Mouse (Mus musculus): ENCODE results near the gene Lmln. TPM values are rescaled to one million over a fixed set of nuclear protein-coding genes. Genes with fewer than 3 reads are reported as not detected.
"Not testable (repeated sequence)": the region's sequence is repeated elsewhere in the genome, so short reads cannot be mapped to it uniquely, and the experiment has no call there.

The Lmln gene
- 1 to 10 TPM; 1.6 to 2.8 TPM for total RNA-seq (2021)
- long read RNA-seq, experiment 1, partial matches to known transcripts = 0 of 3 reads
- long read RNA-seq, experiment 1, other reads (novel, unspliced or antisense) = 3 of 3 reads
- long read RNA-seq, experiment 2, full-length matches to known transcripts = 1 of 5 reads
- long read RNA-seq, experiment 2, partial matches to known transcripts = 1 of 5 reads
- long read RNA-seq, experiment 2, other reads (novel, unspliced or antisense) = 3 of 5 reads

DNA sequence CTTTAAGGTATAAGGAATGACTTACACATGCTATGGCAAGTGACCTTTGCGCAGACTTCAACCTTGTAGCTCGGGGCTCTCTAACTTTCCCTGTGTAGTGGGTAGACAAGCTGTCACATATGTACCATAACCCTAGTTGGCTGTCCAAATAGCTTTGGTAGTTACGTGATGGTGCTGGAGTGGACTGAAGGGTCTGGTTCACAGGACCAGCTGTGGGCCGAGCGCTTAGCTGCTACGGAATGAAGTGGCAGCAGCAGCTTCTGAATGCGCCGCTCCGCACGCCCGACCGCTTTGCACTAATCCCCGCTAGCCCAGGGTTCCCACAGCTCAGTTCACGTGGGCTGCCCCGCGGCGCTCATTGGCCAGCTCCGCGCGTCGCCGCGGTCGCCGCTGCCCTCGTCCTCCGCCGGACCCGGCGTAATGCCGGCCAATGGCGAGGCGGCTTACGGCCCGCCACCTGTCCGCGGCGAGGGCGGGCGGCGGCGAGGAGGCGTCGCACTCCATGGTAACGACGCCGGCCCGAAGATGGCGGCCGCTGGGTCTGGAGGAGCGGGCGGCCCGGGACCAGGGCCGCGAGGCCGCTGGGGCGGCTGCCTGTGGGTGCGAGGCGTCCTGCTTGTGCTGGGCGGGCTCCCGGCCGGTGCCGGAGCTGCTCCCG is at the start of gene Lmln:
TSS of gene Lmln (plus strand) at position 498 of the 658 bp plus-strand sequence.
- peak; percentile 90 for DNase-seq (ENCODE audit: low spot score)

DNA sequence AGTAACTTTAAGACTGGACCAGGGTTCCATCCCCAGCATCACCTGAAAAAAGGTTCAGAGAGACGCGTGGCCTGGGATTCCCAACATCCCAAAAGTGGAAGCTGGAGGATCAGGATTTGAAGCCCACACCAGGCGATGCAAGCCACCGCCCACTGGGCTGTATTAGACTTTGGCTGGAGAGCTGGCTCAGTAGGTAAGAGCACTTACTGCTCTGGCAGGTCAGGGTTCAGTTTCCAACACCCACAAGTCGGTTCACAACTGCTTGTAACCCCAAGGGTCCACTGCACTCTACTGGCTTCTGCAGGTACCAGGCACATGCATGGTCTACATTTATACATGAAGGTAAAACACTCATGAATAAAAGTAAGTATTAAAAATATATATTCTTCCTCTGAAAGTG is 48.5 kb upstream of the Lmln start:
- DNase-seq (ENCODE audit: low spot score) = no peak

DNA sequence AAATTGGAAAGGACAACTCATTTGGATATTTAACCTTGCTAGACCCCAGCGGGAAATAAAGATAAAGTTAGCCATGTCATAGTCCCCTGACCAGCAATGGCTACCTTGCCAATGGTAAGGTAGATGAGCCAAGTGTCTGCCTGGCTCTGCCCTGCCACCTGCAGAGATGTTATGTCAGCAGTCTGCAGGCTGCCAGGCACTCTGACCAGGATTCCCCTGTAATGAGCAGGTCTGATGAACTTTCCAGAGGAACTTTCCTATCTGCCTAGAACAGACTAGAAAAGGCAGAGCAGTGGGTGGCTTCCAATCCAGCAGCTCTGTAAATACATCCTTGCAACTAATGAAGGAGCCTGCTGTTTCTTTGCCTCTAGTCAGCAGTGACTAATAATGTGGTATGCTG is 47.4 kb upstream of the Lmln start:
- DNase-seq (ENCODE audit: low spot score) = peak; percentile 24

DNA sequence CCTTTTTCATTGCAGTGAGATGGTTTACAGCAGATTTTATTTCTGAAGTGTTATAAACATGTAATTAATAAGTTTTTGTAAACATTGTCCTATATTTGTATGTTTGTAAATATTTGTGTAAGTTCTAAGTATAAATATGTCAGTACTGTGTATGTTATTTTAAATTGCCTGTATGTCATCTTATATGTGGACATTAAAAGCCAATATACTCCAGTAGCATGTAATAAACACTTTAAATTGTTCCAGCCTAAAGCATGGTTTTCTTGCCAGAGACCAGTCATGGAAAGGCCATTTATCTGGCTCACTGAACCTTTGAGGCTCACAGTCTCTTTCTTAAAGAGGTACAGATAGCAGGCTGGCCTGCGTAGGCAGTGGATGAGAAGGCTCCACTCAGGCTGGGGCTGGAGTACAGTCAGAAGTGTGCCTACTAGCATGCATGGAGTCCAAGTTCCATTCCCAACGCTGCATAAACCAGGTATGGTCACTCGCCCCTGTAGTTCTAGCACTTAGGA is 46.9 kb upstream of the Lmln start:
- DNase-seq (ENCODE audit: low spot score) = no peak

DNA sequence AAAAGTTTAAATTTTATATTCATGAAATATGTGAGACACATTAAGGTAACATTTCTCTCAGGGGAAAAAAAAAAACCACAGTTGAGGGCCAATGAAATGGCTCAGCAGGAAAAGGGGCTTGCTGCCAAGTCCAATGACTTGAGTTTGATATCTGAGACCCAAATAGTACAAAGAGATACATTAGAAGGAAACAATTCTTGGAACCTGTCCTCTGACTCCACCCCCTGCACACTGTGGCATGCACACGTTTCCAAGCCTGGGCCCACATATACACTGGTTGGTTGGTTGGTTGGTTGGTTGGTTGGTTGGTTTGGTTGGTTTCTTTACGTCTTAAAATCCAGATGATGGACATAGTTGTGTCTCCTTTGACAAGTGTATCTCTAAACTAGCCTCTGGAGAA is 46.3 kb upstream of the Lmln start:
- DNase-seq (ENCODE audit: low spot score) = no peak

DNA sequence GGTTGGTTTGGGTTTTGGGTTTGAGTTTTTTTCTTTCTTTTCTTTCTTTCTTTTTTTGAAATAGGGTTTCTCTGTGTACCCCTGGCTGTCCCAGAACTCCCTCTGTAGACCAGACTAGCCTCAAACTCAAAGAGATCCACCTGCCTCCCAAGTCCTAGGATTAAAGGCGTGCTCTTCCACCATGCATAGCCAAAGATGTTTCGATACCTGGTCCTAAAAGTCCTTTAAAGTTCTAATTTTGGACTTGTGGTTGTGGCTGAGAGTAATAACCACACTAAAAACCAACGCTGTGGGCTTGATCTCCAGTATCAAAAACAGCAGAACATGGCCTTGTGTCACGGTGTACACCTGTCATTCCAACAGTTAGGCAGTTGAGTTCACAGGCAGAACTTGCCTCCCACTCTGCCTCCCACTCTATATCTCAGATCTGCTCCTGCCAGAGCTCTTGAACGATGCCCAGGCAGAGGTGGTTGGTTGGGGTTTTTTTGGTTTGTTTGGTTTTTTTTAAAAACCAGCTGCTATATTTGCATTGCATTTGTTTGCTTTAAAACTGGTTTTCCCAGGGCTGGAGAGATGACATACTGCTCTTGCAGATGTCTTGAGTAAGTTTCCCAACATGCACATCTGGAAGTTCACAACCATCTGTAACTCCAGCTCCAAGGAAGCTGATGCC is 44.5 kb upstream of the Lmln start:
- no peak for DNase-seq (ENCODE audit: low spot score)

DNA sequence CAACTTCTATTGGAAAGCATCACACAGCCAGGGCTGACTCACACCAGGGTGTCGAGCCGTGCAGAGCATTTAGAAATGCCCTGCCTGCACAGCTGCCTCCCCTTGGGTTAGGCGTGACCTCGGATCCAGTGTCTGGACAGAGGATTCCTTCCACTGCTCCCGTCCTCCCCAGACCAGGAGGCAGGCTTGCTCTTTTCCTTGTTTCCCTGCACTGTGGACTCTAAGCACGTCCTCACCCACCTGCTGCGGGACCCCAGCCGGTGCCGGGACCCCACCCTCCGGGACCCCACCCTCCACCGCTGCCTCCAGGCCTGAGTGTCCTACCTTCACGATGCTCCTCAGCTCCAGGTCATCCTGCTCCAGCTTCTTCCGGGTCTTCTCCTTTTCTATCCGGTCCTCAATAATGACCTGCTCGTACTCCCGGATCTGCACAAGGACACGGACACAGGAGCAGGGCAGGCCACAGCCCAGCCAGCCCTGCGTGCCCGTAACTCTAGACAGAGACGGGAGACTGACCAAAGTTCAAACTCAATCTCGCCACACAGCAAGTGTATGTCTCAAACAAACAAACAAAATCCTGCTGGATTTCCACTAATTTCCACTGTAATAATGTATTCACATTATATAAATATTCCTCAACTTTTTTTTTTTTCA is 43.1 kb upstream of the Lmln start:
- DNase-seq (ENCODE audit: low spot score) = peak; percentile 46

DNA sequence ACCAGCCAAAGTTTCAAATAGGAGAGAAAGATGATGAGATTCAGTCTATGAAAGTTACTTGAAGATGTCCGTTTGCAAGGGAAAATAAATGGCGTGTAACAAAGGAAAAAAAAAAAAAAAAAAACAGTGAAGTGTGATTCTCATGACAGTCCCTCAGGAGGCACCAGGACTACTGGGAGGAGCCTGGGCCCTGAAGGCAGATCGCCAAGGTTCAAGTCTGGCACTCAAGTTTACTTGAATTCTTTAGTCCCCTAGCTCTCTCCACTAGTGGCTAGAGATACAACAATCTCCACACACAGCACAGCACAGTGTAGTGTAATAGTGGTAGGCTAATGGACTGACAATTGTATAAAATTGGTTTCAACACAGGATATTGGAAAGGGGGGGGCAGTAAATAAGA is 40.9 kb upstream of the Lmln start:
- no peak for DNase-seq (ENCODE audit: low spot score)

DNA sequence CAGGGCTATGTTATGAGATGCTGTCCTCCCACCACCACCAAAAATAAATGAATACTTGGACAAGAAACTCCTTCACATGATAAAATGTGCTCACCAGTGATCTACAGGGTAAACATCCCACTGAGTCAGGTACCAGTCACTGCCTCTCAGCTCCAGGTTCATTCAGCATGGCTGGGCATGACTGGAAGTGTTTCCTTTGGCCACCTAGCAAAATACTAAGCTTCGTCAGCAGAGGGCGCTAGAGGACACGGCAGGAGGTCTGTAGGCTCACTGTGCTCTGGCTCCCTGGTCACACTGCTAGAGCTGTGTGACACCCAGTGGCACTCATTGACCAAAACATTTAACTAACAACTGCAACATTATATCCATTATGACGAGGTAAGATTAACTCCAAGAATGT is 38.6 kb upstream of the Lmln start:
- DNase-seq (ENCODE audit: low spot score) = peak; percentile 90

DNA sequence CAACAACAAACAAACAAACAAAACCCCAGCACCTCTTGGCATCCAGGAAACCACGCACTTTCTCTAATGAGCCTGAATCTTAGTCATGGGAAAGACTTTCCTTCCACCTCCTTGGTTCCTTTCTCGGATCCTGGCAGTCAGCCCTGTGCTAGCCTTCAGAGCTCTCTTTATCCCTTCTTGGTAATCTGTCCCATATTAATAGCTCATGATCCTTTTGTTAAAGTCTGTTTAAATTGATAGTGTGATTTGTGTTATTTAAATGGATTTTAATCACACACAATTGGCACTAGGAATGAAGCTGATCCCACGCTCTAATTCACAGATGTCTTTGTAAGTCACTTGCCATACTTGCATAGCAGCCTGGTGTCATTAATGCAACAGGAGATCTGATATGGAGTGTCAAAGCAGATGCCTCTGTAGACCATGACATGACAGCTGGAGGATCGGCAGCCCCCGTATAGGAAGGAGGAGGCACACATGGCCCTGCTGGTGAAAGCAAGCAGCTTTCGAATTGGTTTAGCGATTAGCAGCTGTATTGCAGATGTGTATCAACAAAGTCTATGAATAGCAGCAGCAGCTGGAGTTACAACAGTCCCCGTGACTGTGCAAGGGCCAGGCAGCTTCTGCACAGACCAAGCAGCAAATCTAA is 37.7 kb upstream of the Lmln start:
- DNase-seq (ENCODE audit: low spot score) = no peak

DNA sequence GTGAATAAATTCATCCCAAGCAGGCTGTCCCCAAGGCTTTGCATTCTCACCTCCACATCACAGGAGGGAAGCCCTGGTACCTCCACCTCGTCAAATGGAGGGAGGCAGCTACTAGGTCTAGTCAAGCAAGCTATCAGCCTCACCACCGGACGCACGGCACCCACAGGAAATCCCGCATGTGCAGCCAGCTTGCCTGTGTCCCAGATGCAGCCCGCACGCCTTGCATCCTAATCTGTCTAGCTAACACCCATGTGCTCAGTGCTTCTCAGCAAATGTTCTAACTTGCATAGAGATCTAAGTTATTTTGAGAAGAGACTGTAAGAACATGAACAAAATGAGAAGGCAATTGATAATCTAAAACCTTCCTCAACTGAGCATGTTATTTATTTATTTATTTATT is 36.0 kb upstream of the Lmln start:
- DNase-seq (ENCODE audit: low spot score) = no peak

DNA sequence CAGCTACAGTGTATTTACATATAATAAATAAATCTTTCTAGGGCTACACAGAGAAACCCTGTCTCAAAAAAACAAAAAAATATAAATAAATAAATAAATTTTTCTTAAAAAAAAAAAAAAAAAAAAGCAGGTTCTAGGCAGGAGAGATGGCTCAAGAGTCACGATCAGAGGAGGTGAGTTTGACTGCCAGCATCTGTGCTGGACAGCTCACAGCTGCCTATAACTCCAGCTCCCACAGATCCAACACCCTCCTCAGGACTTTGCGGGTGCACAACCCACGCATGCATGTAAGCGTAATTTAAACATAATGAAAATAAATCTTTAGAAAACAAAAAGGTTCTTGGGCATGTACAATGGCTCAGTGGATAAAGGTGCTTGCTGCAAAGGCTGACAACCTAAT is 26.3 kb upstream of the Lmln start:
- DNase-seq (ENCODE audit: low spot score) = no peak

DNA sequence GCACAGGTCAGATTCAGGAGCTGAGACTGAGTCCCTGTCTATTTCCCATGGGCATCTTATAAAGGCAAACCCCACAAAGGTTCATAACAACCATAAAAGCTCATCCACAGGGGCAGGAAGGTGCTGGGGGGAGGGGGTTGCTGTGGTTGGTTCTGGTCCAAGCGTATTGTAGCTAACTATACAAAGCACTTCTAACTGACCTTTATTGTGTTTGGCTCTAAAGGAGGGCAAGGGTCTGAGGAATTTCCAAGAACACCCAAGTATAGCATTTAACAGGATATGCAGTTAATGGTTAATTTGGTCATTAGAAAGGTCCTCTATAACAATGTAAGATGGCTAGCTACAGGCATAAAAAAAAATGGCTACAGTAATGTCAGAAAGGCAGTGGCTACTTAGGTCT is 19.6 kb upstream of the Lmln start:
- no peak for DNase-seq (ENCODE audit: low spot score)

DNA sequence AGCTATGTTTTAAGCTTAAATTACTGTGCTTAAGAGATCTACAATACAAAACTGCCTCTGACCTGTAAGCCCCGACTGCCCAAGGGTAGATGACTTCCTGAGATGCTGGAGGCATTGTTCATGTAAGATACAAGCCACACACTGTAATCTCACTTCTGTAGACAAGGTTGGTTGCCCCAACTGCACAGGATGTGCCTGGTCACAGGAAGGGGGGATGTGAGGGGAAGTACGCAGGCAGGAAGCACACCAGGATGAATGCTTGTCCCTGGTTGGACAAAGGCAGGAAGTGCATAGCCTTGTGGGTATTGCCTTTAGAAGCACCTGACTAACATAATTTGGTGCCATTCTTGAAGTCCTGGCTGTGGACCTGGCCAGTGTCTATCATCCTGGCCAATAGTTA is 19.1 kb upstream of the Lmln start:
- DNase-seq (ENCODE audit: low spot score) = no peak

DNA sequence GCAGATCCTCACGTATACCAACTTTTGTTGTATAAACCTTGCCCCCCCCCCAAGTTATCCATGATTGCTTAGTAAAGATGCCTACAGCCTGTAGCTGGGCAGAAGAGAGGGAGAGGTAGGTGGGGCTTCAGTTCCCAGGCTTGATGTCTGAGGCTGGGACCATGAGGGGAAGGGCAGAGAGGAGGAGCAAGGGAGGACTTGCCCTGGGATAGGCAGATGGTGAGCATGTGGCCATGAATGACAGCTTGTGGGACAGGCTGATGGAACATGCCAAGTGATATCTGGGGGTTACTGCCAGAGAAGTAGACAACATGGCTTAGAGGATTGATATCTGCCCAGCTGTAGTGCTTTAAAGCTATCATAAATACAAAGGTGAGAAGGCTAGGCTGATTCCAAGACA is 14.3 kb upstream of the Lmln start:
- no peak for DNase-seq (ENCODE audit: low spot score)

DNA sequence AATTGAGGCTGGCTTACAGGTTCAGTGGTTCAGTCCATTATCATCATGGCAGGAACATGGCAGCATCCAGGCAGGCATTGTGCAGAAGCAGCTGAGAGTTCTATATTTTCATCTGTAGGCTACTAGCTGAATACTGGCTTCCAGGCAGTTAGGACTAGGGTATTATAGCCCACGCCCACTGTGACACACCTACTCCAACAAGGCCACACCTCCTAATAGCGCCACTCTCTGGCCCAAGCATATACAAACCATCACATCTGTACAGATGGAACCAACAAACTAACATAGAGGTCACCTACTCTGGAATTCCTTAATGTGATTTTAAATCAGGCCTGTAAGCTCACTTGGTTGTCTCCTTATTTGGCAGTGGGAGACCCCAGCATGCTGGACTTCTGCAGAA is 13.6 kb upstream of the Lmln start:
- no peak for DNase-seq (ENCODE audit: low spot score)

DNA sequence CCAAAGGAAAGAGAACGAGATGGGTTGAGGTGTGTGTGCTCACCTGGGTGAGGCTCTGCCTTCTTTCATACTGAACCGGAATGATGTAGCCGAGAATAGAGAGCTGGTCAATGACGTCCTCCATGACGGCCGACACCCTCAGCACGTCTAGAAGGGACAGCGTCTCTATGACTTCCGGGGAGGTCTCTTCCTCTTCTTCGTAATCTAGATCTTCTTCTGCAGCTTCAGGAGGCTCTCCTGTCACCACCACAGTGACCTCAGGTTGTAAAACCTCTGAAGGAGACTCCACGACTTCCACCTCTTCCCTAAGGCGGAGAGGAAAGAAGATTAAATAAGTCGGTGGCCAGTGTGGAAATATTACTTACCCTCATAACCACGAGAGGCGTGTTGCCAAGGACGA is 12.5 kb upstream of the Lmln start:
- no peak for DNase-seq (ENCODE audit: low spot score)

DNA sequence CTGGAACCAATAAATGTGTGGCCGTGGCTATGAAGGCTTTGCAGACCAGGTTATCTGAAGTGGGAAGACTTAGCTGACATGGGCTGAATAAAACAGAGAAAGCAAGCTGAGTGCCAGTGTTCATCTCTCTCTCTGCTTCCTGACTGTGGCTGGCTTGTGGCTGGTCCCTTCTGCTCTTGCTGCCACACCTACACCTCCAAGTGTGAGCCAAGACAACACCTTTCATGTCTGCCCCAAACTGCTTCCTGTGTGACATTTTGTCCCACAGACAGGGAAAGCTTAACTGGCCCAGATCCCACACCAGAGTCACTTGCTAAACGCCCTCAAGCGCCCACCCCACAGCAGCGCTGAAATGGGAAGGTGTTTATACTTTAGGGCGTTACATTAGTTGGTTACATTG is 9.2 kb upstream of the Lmln start:
- DNase-seq (ENCODE audit: low spot score) = no peak

DNA sequence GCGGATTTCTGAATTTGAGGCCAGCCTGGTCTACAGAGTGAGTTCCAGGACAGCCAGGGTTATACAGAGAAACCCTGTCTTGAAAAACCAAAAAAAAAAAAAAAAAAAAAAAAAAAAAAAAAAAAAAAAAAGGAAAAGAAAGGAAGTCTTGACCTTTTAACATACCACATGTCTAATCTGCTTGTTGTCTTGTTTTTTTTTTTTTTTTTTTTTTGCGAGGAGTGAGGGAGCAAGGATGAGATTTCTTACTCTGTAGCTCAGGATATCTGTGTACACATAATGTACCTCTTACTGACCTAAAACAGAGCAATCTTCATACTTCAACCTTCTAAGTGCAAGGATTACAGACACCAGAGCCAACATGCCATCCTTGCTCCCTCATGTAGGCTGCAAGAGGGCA is 7.4 kb upstream of the Lmln start:
- not testable (repeated sequence) for DNase-seq (ENCODE audit: low spot score)

DNA sequence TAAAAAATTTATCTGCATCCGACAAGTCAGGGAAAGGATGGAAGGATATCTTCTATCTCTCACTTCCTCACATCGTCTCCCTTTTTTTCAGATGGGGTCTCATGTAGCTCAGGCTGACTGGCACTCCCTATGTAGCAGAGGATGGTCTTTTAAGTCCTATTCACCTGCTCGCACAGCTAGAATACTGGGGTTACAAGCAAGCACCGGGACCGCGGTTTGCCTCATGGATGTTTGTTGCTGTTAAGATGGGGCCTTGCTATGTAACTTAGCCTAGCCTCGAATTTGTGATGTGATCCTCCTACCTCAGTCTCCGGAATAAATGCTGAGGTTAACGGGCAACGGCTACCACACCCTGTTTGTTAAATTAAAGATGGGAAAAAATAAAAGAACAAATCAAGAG is 6.7 kb upstream of the Lmln start:
- DNase-seq (ENCODE audit: low spot score) = no peak

DNA sequence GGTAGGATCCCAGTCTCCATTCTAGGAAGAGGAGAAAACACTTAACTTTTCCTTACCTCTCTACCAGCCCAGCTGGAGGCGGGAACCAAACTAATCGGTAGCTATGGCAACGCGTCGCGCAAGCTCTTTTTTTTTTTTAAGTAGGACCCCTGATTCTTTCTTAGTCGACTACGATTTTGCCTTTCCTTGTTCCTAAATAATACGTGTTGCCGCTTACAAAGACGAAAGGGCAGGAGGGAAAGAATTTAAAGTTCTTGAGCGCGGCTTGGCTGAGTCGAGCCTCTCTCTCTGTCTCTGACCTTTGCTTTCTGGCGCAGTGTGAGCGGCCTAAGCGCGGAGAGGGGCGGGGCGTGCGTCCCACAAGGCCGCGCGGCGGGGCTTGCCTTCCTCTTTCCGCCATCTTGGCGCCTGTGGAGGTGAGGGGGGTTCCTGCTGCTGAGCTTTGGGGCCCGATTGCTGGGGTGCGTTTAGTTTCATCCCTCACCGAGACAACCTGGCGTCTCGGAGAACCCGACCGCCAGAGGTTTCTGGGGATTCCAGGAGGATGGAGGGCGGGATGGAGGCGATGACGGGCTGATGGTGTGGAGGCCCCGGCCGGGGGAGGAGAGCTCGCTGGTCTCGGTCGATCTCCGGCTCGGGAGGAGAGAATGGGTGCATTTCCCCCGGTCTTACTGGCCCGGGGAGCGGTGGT is 6.1 kb upstream of the Lmln start, which contains the start of the genes Iqcg and Rpl35a:
TSS of gene Iqcg (minus strand) at position 124 of the 691 bp plus-strand sequence.
TSS of gene Rpl35a (plus strand) at position 359 of the 691 bp plus-strand sequence.
- DNase-seq (ENCODE audit: low spot score) = peak; percentile 89

Data from gastrocnemius, adult 18-20 months (tissue).